Mouse (Mus musculus) liver, embryonic 11.5 days (tissue): ENCODE measurements around the gene Zfp383. TPM values are rescaled to one million over a fixed set of nuclear protein-coding genes. Genes with fewer than 3 reads are reported as not detected.

ENCODE experiments used
- microRNA-seq: library from miRNA; unstranded; fragments of <30 nt; microRNA quantifications from one replicate; pipeline ENCODE4, GENCODE M21; 2017; ENCODE audit warnings: borderline number of aligned reads
- polyA plus RNA-seq: library from polyadenylated mRNA; unstranded; fragments of >200 nt; fragmentation: Nextera tagmentation; extraction: Ambion mirVana; gene quantifications from 2 replicates; pipeline ENCODE4 v1.2.1, GENCODE M21; 2014

Gene Zfp383
- polyA plus RNA-seq, 1 experiment from 2014 or later, result 2.2 TPM

Small RNA genes within 50 kb of the gene (microRNA-seq; reads per million reads assigned to microRNA genes)
- not detected for gene Mir7668

Other genes starting within 250 kb of the Zfp383 start
- not detected in 2 replicates for gene Catsperg2, start 181.2 kb upstream of the Zfp383 start, polyA plus RNA-seq
- gene Zfp84, start 139.7 kb upstream of the Zfp383 start, polyA plus RNA-seq, result 9.6 and 10.2 TPM in 2 replicates
- 2.4 and 3.0 TPM in 2 replicates for gene Zfp30, start 124.2 kb upstream of the Zfp383 start, polyA plus RNA-seq
- gene Zfp790, start 92.1 kb upstream of the Zfp383 start, polyA plus RNA-seq, result 9.0 and 10.0 TPM in 2 replicates
- 3.9 TPM in 2 replicates for gene Zfp940, start 54.6 kb upstream of the Zfp383 start, polyA plus RNA-seq
- 3.9 and 5.7 TPM in 2 replicates for gene Zfp420, start 48.2 kb upstream of the Zfp383 start, polyA plus RNA-seq
- 4.9 and 5.8 TPM in 2 replicates for gene Zfp27, start 1.7 kb upstream of the Zfp383 start, polyA plus RNA-seq
- 6.7 and 7.0 TPM in 2 replicates for gene Zfp74, start 45.9 kb downstream of the Zfp383 start, polyA plus RNA-seq
- 23.6 and 25.3 TPM in 2 replicates for gene Zfp568, start 75.7 kb downstream of the Zfp383 start, polyA plus RNA-seq
- 1.4 and 1.8 TPM in 2 replicates for gene Zfp14, start 143.2 kb downstream of the Zfp383 start, polyA plus RNA-seq
- 3.9 and 4.1 TPM in 2 replicates for gene Zfp82, start 164.7 kb downstream of the Zfp383 start, polyA plus RNA-seq
- gene Gm26920, start 182.2 kb downstream of the Zfp383 start, polyA plus RNA-seq, result 0.32 and 0.43 TPM in 2 replicates
- 7.6 and 7.7 TPM in 2 replicates for gene Zfp566, start 182.3 kb downstream of the Zfp383 start, polyA plus RNA-seq
- gene Zfp260, start 186.6 kb downstream of the Zfp383 start, polyA plus RNA-seq, result 48.6 and 54.6 TPM in 2 replicates
- gene Zfp382, start 213.7 kb downstream of the Zfp383 start, polyA plus RNA-seq, result 2.8 and 2.9 TPM in 2 replicates